Mouse (Mus musculus): Measurements from ENCODE around the gene Gm9821. TPM values are rescaled to one million over a fixed set of nuclear protein-coding genes. Genes with fewer than 3 reads are reported as not detected.

The Gm9821 gene
- total RNA-seq, 2 experiments from 2014 or later = 0.33 TPM; not detected in 1

DNA sequence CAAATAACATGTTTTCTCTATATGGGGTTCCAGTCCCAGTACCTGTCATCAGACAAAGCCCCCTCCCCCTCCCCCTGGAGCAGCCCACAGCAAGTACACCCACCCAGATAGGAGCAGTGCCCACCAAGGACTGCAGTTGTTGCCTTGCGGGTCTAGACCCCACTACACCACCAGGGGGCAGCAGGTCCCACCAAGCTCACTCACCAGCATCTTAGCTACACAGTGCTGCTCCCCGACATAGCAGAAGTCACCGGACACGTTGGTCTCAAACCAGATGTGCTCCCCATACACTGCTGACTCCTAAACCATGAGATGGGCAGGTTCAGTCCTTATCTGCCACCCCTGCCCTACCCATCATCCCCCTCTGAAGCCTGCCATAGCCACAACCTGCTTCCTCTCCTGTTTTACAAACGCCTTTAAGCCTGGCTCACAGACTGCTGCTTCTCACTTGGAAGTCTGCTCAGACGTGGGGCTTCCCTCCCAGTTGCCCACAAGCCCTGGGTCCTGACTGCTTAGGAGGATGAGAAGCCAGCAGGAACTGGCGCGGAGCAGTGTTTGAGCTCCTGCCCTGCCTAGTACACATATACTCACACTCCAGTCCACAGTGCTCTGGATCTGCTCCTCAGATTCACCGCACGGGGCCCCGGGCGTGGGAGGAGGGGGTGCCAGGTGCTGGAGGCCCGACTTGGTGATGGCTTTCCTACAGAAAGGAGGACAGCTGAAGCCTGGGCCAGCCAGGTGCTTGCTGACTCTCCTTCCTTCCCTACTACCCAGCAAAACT, 1.1 kb upstream of the Gm9821 start:
- peak; percentile 40 for ATAC-seq (replicated peaks; ENCODE audit: low FRiP score, low TSS enrichment, poor library complexity, severe bottlenecking)

DNA sequence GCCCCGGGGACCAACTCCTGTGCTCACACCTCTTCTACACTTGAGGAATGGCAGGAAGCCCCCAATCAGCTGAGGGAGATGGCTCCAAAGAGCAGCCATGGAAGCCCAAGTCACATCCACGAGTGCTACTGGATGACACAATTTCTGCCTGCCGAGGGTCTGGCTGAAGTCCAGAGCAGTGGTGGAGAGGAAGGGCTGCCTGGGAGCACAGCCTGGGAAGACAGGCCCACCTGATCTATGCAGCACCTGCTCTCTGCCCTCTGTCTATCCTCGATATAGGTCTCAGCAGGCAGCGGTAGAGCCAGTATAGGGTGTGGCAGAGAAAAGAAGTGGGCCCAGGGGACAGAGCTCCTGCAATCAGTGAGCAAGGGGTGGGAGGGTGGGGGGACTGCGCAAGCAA, 1.3 kb downstream of the Gm9821 start:
- no peak for ATAC-seq (replicated peaks; ENCODE audit: low FRiP score, low TSS enrichment, poor library complexity, severe bottlenecking)

DNA sequence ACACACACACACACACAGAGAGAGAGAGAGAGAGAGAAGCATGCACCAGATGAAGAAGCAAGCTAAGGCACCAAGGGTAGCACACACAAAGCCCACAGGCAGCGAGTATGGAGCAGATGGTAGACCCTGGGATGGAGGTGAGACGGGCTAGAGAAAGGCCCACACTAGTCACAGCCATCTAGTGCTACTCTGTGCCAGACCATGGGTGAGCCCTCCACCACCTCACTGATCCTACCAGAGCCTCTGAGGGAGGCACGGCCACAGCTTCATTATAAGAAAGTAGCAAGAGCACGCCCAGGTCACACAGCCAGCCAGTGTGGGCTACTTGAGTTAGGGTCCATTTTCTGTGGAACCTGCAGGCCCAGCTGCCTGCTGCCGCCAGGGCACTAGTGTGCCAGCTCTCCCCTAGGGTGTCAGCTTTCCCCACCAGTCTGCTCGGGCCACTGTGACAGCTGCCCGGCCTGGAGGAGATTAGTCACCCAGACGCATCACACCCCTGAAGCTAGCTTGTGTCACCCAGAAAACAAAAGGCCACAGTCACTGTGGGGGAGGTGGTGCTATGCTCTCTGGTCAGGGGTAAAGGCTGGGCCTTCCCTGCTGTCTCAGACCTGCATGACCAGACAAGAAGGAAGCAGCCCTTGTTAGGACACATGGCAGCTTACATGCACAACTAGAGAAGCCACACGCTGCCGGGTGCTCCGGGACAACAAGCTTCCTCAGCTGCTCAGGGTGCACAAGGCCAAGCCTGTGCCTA, 2.1 kb downstream of the Gm9821 start:
- ATAC-seq (replicated peaks; ENCODE audit: low FRiP score, low TSS enrichment, poor library complexity, severe bottlenecking) = peak; percentile 43

DNA sequence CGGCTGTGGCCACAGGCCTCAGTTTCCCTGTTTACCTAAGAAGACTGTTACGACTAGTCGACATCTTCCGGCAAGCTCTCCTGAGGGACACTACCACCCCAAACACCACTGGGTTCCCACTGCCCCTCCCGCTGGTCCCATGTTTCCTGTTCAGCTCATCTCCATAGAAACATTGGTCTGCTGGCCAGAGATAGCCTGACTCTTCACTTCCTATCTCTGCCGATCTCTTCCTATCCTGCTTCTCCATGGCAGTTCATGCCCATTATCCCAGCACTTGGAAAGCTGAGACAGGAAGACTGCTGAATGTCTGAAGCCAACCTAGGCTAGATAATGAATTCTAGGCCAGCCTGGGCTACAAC, 2.6 kb downstream of the Gm9821 start:
- ATAC-seq (replicated peaks; ENCODE audit: low FRiP score, low TSS enrichment, poor library complexity, severe bottlenecking) = 0 out of 2 replicates have a peak, but pooled peaks have one; percentile 5

DNA sequence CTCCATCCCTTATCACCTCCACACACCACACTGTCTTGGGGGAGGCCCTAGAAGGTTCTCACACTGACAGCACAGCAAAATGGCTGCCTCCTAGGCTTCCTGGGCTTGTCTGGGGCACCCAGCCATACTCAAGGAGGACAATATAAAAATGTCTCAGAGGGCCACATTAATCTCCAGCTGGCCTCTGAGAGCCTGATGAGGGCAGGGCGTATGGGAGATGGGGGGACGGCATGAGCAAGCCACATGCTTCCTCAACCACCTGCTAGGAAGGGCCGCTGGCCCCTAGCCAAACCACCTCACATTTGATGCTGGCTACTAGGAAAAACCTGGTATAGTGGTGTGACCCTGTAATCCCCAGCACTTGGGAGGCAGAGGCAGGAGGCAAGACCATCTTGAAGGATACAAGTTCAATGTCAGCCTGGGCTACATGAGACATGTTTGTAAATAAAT, 3.3 kb downstream of the Gm9821 start:
- ATAC-seq (replicated peaks; ENCODE audit: low FRiP score, low TSS enrichment, poor library complexity, severe bottlenecking) = peak; percentile 16

DNA sequence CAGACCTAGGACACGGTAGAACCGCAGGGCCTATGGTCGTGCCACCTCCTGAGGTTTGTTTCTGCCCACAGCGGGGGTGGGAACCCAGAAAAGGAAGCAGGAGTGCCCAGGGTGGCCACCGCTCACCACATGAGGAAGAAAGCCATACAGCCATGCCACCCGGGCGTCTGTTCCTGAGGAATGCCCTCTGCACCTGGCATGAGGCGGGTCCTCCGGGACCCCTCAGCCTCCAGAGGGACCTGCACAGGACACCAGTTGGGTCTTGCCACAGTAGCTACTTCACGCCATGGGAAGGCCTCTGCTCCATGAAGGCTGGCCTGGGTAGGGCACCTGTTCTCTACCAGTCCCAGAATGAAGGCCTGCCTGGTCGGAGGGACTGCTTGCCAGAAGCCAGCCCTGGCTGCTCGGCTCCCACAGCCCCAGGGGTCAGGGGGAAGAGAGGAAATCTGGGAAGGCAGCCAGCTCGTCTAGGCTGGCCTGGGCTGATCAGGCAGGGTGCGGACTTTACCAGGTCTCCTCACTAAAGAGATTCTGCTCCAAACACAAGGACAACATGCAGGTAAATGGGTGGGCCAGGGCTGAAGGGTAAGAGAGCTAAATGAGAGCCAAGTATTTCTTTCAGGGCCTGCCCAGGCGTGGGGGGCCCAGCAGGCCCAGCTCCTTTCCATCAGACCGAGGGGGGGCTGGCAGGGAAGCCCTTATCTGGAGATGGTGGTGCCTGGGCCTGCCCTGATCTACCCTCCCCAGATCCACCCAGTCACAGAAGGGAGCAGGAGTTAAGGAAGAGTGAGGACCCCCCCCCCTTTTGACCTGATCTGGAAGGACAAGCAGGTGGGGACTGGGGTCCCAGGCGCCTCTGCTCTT, 4.1 kb downstream of the Gm9821 start:
- ATAC-seq (replicated peaks; ENCODE audit: low FRiP score, low TSS enrichment, poor library complexity, severe bottlenecking) = peak; percentile 48

DNA sequence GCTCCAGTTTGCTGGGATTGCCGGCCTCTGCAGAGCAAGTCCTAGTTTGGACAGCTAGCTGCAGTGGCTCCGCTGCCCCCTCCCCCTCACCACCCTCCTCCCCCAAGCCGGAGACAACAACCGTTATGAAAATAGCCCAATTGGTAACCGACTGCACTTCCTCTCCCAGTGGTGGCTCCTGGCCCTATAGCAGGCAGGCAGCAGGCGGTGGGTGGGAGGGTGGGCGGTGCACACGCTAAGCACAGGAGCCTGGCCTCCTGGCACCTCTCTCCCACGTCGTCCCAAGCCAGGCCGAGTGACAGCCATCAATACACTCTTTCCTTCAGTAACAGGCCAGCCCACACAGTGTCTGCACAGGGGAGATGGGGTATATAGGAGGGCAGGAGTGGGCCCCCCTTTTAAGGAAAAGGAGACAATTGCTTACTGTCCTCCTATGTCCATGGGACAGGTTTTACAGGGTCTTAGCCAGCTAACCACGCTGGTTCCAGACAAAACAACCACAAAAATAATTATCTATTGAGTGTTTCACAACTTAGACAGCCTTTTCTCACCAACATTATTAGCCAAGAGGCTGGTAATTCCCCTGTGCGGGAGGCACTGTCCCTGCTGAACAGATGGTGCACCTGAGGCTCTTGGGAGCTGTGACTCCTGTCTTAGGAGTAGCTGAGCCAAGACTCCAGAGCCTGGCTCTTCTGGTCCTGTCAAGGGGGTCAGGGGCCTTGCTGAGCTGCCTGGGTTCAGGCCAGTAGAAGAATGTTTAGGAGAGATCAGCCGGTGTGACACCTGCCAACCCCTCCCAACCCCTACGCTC, 5.0 kb downstream of the Gm9821 start:
- ATAC-seq (replicated peaks; ENCODE audit: low FRiP score, low TSS enrichment, poor library complexity, severe bottlenecking) = peak; percentile 54

DNA sequence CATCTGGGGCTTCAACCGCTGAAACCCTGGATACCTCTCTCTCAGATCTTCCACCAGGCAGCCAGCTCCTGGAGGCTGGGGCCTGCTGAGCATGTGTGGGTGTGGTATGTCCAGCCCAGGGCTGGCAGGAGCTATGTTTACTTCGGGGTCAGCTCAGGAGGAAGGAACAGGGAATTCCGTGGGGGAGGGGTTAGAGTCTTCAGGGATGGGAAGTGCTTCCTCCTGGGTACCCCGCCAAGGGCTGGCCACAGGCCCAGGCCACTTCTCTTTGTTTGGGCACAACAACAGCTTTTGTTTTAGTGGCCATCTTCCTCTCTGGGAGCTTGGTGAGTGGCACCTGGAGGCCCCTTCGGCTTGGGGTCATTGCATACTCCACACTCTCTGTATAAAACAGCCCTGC, 8.3 kb downstream of the Gm9821 start:
- ATAC-seq (replicated peaks; ENCODE audit: low FRiP score, low TSS enrichment, poor library complexity, severe bottlenecking) = no peak

DNA sequence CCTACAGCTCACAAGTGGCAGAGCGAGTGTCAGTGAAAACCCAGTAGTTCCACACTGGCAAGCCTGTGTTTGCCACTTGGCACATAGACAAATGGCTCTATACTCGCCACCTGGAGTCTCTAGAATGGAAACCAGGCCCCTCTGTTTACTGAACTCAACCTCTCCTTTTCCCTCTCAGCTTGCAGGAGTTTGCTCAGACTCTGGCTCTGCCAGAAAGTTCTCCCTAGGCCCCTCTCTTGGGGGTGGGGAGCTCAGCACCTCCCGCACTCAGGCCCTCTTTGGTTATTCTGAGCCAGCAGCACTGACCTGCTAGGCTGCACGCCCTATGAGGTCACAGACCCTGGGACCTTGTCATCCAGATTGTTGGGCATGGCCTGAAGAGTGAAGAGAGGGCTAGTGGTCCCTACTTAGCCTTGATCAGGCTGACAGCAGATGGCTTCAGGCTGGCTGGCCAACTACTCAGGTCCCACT, 9.7 kb downstream of the Gm9821 start:
- no peak for ATAC-seq (replicated peaks; ENCODE audit: low FRiP score, low TSS enrichment, poor library complexity, severe bottlenecking)

DNA sequence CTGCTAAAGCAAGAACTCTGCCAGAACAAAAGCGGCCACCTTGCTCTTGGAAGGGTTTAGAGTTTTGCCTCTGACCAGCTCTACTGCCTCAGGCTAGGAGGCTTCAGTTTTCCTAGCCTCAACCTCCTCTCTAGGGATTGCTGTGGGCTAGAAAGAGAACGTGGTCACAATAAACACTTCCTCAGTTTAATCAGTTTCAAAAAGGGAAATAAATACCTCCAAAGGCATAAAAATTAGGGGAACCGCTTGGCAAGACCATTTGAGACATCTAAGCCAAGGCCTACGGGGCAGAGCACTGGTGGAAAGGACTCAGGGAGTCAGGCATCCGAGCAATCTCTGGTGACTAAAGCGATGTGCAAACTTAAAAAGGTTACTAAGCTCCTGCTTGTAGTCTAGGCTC, 10.4 kb downstream of the Gm9821 start:
- ATAC-seq (replicated peaks; ENCODE audit: low FRiP score, low TSS enrichment, poor library complexity, severe bottlenecking) = no peak

DNA sequence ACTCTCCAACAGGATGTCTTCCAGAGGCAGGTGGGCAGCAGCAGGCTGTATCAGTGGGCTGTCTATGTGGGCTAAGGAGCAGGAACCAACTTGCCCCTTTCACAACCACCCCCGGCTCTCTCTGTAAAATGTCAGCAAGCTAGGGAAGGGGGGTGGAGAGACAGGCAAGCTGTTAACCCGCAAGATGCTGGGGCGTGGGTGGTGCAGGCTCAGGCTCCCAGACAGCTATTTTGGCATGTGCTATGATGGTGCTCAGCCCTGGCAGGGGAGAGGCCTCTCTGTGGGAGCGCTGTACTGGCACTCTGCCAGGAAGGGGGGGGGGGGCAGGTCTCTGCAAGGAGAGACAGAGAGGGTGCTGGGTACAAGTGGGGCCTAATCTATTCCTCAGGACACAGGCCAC, 11.6 kb downstream of the Gm9821 start:
- ATAC-seq (replicated peaks; ENCODE audit: low FRiP score, low TSS enrichment, poor library complexity, severe bottlenecking) = peak; percentile 37

DNA sequence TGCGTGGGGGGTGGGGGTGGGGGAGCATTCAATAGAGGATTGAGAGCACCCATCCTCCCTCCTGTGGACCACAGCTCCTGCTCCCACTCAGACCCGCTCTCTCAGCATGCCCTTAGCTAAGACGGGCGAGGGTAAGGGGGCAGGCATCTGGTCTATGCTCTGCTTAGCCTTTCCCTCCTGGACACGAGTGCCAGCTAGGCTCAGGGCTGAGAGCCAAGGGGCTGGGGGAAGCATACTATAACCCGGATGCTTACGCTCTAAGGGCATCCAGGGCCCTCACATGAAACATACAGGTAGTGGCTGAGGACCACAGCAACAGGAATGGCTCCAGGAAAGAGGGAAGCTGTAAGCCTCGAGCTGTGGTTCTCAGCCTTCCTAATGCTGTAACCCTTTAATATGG, 12.5 kb downstream of the Gm9821 start:
- no peak for ATAC-seq (replicated peaks; ENCODE audit: low FRiP score, low TSS enrichment, poor library complexity, severe bottlenecking)

DNA sequence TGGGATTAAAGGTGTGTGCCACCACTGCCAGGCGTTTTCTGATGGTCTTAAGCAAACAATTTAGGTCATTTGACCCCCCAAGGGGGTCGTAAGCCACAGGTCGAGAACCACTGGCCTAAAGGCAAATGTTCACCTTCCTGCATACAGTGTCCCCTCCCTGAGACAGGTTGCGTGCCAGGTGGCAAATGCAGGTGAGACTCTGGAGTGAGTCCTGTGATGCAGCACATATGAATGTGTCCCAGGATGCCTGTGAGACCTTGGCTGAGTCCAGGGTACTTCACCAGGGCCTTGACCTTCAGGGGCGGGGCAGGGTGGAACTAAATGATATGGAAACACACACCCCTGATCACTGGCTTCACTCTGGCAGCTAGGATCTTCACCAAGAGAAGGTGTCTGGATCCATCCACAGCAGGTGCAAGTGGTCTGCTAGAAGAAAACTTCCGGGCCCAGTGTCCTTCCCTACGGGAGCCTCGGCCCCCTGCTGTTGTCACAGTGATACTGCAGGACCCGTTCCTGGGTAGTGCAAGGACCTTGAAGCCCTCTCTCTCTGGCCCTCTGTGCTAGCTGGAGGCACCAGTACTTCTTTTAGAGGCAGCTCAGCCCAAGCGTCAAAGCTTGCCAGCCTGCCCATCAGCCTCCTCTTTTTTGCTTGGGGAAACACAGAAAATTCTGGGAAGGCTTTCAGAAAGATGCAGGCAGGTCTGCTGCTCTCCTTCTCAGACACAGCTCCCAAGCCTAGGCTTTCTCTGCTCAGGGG, 13.4 kb downstream of the Gm9821 start:
- ATAC-seq (replicated peaks; ENCODE audit: low FRiP score, low TSS enrichment, poor library complexity, severe bottlenecking) = peak; percentile 42

DNA sequence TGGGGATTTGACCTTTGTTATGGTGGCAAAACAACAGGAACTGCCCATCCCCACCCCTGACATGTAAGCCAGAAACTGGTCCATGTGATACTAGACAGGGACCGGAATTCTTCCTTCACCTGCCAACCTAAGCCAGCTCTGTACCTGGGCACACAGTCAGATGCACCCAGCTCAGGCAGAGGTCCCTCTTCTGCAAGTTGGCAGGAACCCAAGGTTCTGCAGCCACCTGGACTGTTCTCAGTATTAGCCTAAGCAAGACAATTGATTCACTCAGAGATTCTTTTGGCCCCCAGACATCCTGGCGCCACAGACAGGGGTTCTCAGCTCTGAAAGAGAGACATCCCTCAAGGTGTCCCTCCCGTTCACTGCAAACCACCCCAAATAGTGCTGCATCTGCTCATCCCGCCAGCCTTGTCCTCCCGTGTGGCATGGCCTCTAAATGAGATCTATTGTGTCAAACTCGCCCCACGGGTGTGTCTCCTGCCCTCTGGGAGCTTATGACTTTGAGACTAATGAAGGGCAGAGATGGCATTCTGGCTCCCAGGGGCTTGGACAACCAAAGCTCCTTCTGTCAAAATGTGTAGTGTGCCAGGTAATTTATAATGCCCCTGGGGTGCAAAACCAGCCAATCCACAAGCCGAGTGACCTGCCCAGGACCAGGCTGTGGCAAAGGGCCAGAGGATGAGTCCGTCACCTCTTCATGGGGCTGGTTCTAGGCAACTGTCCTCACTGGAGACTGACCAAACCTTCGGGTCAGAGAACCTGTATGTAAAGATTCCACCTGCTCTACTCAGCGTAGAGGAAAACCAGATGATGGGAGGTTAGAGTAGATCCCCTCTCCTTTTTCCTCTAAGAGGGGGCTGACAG, 14.3 kb downstream of the Gm9821 start:
- no peak for ATAC-seq (replicated peaks; ENCODE audit: low FRiP score, low TSS enrichment, poor library complexity, severe bottlenecking)

DNA sequence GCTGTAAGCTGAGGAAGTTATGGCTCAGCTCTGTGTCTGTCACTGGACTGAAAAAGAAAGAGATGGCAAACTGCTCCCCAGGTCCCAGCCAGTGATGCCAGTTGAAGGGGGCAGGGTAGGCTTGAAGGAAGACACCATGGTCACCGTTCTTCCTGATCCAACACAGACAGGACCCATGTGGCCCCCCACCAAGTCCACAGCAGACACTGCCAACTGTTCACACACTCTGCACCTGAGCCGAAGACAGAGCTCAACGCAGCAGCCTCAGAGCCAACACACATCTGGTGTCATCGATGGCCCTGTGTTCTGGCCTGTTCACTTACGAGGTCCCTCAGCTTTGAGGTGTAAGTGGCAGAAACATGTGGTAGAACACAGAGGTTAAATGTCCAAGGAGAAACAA, 15.0 kb downstream of the Gm9821 start:
- no peak for ATAC-seq (replicated peaks; ENCODE audit: low FRiP score, low TSS enrichment, poor library complexity, severe bottlenecking)

DNA sequence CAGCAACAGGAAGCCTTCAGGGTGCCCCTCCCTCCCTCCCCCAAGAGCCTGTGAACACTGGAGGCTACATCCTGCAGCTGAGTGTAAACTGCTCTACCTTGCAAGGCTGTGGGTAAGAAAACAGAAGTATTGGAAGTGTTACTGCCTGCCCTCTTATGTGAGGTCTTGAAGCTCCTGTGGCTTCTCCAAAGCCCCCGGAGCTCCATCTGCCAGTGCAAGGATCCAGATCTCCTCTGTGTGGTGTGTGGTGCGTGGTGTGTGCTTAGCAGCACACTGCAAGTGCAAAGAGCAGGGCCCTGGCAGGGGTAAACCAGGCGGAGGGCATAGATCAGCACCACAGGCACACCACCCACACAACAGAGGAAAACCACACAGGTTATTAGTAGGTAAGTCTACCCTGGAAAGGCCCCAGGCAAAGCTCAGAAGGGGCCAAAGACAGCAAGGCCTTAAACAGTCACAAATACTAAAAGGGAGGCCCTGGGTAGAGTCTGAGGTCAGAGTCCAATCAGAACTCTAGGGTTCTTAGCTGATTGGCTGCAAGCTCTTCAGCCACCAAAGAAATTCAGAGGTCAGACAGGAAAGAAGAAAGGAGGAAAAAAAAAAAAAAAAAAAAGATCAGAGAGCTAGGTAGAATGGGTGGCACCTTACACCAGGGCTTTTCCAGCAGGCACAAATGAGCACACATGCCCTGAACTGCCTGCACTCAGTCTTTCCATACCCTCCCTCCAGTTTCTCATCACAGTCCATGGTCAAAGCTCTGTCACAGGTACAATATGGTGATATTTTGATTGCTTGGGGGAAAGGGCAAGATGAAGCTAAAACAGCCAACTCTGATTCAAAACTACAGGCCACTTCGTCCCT, 16.6 kb downstream of the Gm9821 start:
- no peak for ATAC-seq (replicated peaks; ENCODE audit: low FRiP score, low TSS enrichment, poor library complexity, severe bottlenecking)
